Mouse (Mus musculus): ENCODE data around the gene Net1. TPM values are rescaled to one million over a fixed set of nuclear protein-coding genes. Genes with fewer than 3 reads are reported as not detected.
"Not testable (repeated sequence)": the region's sequence is repeated elsewhere in the genome, so short reads cannot be mapped to it uniquely, and the experiment has no call there.

Net1 gene
- polyA plus RNA-seq, 1 experiment from 2014 or later = 44.1 TPM

- not testable (repeated sequence) for DNase-seq (ENCODE audit: low spot score)
Measured at GRCm38 (mm10) chr13:3833644-3834043, 84.4 kb downstream of the Net1 start.

- DNase-seq (ENCODE audit: low spot score) = no peak
Measured at GRCm38 (mm10) chr13:3832450-3832849, 85.6 kb downstream of the Net1 start.

Small RNA genes within 50 kb of the gene (microRNA-seq; reads per million reads assigned to microRNA genes)
- not detected for gene Gm22460 (ENCODE audit: borderline number of aligned reads)

Other genes with a start within 250 kb of the Net1 start
- gene Calml3, start 113.9 kb downstream of the Net1 start, polyA plus RNA-seq (2015; fragmentation: Nextera tagmentation; extraction: Ambion mirVana) = 0.35 and 1.2 TPM in 2 replicates
- 1.4 and 1.9 TPM in 2 replicates for gene Calm4, start 80.5 kb downstream of the Net1 start, polyA plus RNA-seq (2015; fragmentation: Nextera tagmentation; extraction: Ambion mirVana)
- 0.39 TPM in 1 of 2 replicates, not detected in the other for gene Calm5, start 64.0 kb downstream of the Net1 start, polyA plus RNA-seq (2015; fragmentation: Nextera tagmentation; extraction: Ambion mirVana)
- not detected in 2 replicates for gene Tubal3, start 54 bp upstream of the Net1 start, polyA plus RNA-seq (2015; fragmentation: Nextera tagmentation; extraction: Ambion mirVana)
- 0.09 and 0.12 TPM in 2 replicates for gene Ucn3, start 27.1 kb upstream of the Net1 start, polyA plus RNA-seq (2015; fragmentation: Nextera tagmentation; extraction: Ambion mirVana)
- 1.1 and 1.6 TPM in 2 replicates for gene Akr1c14, start 130.8 kb upstream of the Net1 start, polyA plus RNA-seq (2015; fragmentation: Nextera tagmentation; extraction: Ambion mirVana)
- 38.3 and 47.4 TPM in 2 replicates for gene Akr1c18, start 232.4 kb upstream of the Net1 start, polyA plus RNA-seq (2015; fragmentation: Nextera tagmentation; extraction: Ambion mirVana)